Mouse (Mus musculus): Measurements from ENCODE around the gene Pip4k2a. TPM values are rescaled to one million over a fixed set of nuclear protein-coding genes. Genes with fewer than 3 reads are reported as not detected.

Gene Pip4k2a
- total RNA-seq, 2 experiments from 2014 or later: 63.0 to 123 TPM

GRCm38 (mm10) chr2:18855246-18855645 lies 142.7 kb downstream of the Pip4k2a start:
- no peak for ATAC-seq (ENCODE audit: poor library complexity, severe bottlenecking)

- no peak for ATAC-seq (ENCODE audit: poor library complexity, severe bottlenecking)
Observed at GRCm38 (mm10) chr2:18853345-18853744, 144.6 kb downstream of the Pip4k2a start.

- ATAC-seq (ENCODE audit: poor library complexity, severe bottlenecking): no peak
Observed at GRCm38 (mm10) chr2:18850657-18851056, 147.3 kb downstream of the Pip4k2a start.

GRCm38 (mm10) chr2:18848074-18848629 lies 149.8 kb downstream of the Pip4k2a start:
- no peak for ATAC-seq (ENCODE audit: poor library complexity, severe bottlenecking)

- ATAC-seq (ENCODE audit: poor library complexity, severe bottlenecking): no peak
Observed at GRCm38 (mm10) chr2:18842527-18842926, 155.4 kb downstream of the Pip4k2a start.

GRCm38 (mm10) chr2:18841051-18841450 lies 156.9 kb downstream of the Pip4k2a start:
- no peak for ATAC-seq (ENCODE audit: poor library complexity, severe bottlenecking)

DNA sequence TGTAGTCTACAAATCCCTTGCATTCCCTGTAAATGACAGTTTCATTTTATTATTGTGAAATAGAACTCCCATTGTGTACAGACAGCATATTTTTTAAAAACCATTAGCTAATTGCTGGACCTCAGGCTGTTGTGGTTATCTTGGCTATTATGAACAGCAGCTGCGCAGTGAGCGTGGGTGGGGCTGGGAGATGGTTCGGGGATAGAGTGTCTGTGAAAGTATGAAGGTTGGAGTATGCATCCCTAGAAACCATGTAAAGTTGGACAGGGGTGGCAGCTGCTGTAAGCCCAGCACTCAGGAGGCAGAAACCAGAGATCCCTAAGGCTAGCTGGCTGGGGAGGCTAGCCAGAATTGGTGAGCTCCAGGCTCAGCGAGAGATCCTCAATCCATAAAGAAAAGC lies 158.4 kb downstream of the Pip4k2a start:
- no peak for ATAC-seq (ENCODE audit: poor library complexity, severe bottlenecking)

- ATAC-seq (ENCODE audit: poor library complexity, severe bottlenecking): peak; percentile 71
Observed at GRCm38 (mm10) chr2:18835266-18835908, 162.5 kb downstream of the Pip4k2a start.

GRCm38 (mm10) chr2:18833024-18833590 lies 164.8 kb downstream of the Pip4k2a start:
- ATAC-seq (ENCODE audit: poor library complexity, severe bottlenecking): no peak

DNA sequence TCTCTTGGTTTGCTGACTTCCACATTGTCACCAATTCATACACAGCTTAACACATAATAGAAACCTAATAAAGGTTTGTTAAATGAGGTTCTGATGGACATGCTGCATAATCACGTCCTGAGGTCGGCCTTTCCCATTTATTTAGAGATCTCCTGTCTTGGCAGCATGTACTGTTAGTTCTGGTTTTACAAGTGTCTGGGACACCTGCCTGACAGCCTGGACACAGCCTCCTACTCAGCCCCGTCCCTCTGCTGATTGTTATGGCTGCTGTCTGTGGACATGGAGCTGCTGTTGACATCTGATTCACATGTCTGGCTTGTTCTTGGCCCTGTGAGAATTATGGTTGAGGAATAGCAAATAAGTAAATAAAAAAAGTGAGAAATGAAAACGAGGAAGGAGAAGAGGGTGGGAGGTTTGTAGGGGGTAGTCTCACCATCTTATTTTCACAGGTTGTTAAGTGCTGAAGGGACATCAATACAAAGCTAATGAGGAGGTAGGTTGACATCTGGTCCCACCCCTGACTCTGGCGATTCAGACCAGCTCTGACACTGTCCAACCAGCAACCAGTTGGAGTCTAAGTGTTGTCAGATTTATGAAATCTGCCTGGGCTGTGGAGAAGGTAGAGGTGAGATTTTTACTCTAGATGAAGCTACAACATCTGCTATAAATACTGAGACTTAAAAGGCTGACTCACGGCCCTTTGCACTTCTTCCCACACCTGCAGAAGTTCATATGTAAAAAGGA lies 166.7 kb downstream of the Pip4k2a start:
- no peak for ATAC-seq (ENCODE audit: poor library complexity, severe bottlenecking)

- ATAC-seq (ENCODE audit: poor library complexity, severe bottlenecking): no peak
Observed at GRCm38 (mm10) chr2:18822711-18823110, 175.2 kb downstream of the Pip4k2a start.

- peak; percentile 92 for ATAC-seq (ENCODE audit: poor library complexity, severe bottlenecking)
Observed at GRCm38 (mm10) chr2:18821451-18822379, 176.2 kb downstream of the Pip4k2a start.

DNA sequence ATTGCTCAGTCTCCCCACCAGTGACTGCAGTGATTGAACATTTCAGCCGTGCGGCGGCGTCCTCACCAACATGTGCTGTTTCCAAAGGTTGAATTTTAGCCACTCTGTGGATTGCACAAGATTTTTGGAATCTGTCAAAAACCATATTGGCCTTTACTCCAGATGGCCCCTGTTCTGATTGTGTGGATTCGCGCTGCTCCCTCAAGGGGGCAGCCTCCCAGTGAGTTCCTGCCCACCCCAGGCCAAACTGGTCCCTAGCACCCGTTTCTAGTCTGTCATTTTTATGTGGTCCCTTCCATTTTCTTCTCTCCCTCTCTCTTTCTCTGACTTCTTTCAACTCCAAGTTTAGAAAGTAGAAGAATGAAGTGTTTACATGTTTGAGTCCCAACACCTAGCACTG lies 178.4 kb downstream of the Pip4k2a start:
- no peak for ATAC-seq (ENCODE audit: poor library complexity, severe bottlenecking)

DNA sequence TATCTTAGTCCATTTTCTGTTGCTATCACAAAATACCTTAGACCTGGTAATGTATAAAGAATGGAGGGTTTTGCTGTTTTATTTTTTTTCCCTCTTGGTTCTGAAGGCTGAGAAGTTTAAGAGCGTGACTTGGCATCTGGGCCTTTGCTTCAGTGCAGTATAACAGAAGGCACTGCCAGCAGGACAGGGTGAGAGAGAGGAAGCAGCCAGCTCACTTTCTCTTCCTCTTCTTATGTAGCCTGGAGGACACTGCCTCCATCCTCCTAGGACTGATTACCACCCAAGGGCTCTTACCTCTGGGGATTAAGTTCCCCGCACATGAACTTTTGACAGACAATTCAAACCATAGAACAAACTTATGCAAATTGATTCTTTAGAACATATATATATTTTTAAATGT lies 181.9 kb downstream of the Pip4k2a start:
- ATAC-seq (ENCODE audit: poor library complexity, severe bottlenecking): peak; percentile 88

DNA sequence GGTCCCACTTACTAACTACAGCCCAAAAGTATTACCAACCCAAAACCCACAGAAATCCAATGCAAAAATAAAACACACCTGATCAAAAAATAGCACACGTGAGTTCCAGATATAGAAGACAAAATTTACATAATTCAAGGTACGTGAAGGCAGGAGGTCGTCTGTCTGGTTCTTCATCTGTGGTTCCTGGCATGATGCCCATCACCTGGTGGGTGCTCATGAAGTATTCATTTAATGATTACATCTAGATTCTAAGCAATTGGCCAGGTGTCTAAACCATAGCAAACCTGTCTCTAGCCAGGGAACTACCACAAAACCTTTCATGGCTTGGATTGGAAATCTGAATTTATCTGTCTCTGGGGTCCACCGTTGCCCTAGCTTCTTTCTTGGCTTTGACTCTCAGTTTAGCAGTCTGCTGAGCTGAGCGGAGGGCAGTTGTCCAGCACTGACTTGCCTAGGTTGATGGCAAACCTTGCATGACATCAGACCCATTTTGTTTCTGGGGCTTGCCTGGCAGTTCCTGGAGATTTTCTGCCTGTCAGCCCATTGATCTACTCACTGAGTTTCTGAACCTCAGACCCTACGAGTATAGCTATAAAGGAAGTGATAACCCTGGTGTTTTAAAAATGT lies 182.5 kb downstream of the Pip4k2a start:
- no peak for ATAC-seq (ENCODE audit: poor library complexity, severe bottlenecking)

GRCm38 (mm10) chr2:18814447-18814804 lies 183.5 kb downstream of the Pip4k2a start:
- no peak for ATAC-seq (ENCODE audit: poor library complexity, severe bottlenecking)

GRCm38 (mm10) chr2:18813683-18814446 lies 184.1 kb downstream of the Pip4k2a start:
- no peak for ATAC-seq (ENCODE audit: poor library complexity, severe bottlenecking)

DNA sequence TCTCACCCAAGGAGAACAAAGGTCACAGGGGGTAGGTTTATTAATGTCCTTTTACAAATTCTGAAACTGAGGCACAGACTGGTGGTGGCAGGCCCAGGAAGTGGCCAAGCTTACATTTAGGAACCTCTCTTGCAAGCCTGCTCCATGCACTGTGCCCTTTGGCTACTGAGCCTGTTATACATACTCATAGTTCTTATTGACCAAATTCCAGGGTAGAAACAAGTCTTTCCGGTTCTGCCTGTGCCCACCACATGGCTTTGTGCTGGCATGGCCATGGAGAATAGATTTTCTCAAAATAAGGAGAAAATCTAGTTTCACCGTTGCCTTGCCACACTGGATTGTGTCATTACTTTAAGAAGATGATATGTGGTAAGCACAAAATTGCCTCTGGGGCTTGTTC lies 190.0 kb downstream of the Pip4k2a start:
- ATAC-seq (ENCODE audit: poor library complexity, severe bottlenecking): no peak

DNA sequence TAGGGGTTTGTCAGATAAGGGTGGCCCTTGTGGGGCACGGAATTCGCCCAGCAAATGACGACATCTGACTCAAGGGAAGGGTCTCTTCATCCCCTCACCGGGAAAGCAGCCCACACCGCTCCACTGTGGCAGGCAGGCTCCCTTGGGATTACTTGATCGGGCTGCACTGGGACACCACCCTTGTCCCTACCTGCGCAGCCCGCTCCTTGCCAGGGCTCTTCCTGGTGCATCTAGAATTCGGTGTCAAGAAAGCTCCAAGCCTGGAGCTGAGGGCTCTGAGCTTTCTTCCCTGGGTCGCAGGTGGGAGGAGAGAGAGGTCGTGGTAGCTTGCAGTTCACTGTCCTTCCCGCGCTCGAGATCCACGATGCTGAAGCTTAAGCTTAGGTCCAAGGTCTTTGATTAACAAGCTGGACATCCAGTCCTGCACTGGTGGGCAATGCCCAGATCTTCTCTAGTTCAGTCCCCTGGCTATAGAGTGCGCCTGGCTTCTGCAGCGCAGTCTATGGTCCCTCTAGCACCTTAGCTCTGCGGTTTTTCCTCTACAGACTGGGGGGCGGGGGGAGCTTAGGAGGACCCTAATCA lies 196.6 kb downstream of the Pip4k2a start:
- no peak for ATAC-seq (ENCODE audit: poor library complexity, severe bottlenecking)
